Mouse (Mus musculus): ENCODE measurements around the gene Gm10663. TPM values are rescaled to one million over a fixed set of nuclear protein-coding genes. Genes with fewer than 3 reads are reported as not detected.

Gene Gm10663
- polyA plus RNA-seq (2015; fragmentation: Nextera tagmentation; extraction: Ambion mirVana), result not detected in 2 replicates

DNA sequence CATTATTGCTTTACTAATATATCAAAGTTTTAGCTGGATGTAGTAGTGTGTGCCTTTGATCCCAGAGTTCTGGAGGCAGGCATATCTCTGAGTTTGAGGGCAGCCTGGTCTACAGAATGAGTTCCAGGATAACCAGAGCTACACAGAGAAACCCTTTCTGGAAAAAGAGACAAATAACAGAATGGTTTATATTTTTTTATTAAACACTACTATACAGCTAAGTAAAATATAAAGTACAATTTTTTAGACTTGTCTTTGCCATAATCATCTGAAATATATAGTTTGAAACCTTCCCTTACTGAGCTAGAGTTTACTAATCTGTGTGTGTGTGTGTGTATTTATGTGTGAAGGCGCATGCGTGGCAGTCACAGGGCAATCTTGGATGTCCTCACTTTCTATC is at the start of gene Gm10663:
Gene Gm10663, plus strand, starts transcription at position 301 of the 400 bp plus-strand sequence.
- Histone ChIP-seq H3K4me1 (no peaks in the 10 kb centered on the region), H3K27ac (replicated peaks) (no peak within 1 kb of the TSS), H3K36me3 (no peaks in the 10 kb centered on the region), H3K27me3 (no peaks in the 10 kb centered on the region), H3K4me3 (no peak within 1 kb of the TSS), H3K9ac (replicated peaks) (no peak within 1 kb of the TSS), H3K4me2 (replicated peaks) (no peak within 1 kb of the TSS), H3K9me3 (no peaks in the 10 kb centered on the region)
- no peak for ATAC-seq (replicated peaks)
- 91% methylated on average over 2 of the region's 2 CpGs for WGBS

DNA sequence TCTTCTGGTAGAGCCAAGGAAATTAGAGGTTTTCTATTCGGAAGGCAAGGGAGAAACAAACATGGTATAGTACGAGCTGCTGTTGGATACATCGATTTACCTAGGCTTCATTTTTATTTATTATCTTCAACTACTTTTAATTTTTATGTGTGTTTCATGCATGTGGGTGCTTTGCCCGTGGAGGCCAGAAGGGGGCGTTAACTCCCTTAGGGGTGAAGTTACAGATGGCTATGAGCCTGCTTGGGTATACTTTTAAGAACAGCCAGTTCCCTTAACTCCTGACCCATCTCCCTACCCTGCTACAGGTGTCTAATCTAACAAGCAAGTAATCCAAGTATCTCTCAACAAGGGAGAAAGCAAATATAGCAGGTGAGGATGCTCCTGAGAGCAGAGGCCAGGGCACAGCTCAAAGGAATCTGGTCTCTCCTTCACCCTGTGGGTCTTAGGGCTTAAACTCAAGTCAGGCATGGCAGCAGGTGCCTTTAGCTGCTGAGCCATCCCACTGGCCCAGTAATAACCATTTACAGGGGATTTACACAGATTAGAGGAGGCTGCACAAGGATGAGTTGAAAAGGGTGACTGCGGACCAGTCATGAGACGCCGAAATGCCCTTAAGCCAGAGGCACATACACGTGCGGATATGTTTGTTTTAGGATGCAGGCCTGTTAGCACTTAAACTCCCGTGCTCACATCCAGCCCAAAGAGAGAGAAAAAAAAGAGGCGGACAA is 45.7 kb upstream of the Gm10663 start:
- H3K4me1 ChIP-seq, result no peaks in the 10 kb centered on the region
- no peaks in the 10 kb centered on the region for H3K27me3 ChIP-seq
- ATAC-seq (replicated peaks), result no peak
- no peaks in the 10 kb centered on the region for H3K36me3 ChIP-seq
- H3K4me2 ChIP-seq (replicated peaks), result no peak overlapping the region
- H3K27ac ChIP-seq (replicated peaks), result no peak overlapping the region
- no peak overlapping the region for H3K9ac ChIP-seq (replicated peaks)
- H3K4me3 ChIP-seq, result no peak overlapping the region
- WGBS, result 79% methylated on average over 12 of the region's 12 CpGs
- no peaks in the 10 kb centered on the region for H3K9me3 ChIP-seq

DNA sequence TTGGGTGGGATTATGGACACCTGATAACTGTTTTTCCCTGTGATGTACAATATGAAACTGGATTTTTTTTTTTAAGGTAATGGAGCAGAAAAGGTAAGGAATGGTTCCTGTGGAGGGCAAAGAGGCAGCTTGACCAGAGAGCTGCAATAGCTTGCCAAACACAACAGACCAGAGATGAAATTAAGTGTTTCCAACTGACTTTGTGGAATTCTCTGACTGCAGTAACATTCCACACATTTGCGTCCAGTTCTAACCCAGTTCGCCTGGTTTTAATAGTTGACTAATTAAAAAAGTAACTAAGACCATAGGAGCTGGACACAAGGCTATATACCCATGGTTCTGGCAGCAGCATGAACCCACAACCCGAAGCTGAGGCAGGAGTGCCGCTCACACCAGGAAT is 45.1 kb upstream of the Gm10663 start:
- Histone ChIP-seq H3K9me3 (no peaks in the 10 kb centered on the region), H3K4me2 (replicated peaks) (no peak overlapping the region), H3K9ac (replicated peaks) (no peak overlapping the region), H3K27ac (replicated peaks) (no peak overlapping the region), H3K36me3 (no peaks in the 10 kb centered on the region), H3K4me3 (no peak overlapping the region), H3K4me1 (0 out of 2 replicates have a peak, but pooled peaks cover 5% of the 10 kb centered on the region), H3K27me3 (no peaks in the 10 kb centered on the region)
- 85% methylated on average over 4 of the region's 4 CpGs for WGBS
- no peak for ATAC-seq (replicated peaks)

DNA sequence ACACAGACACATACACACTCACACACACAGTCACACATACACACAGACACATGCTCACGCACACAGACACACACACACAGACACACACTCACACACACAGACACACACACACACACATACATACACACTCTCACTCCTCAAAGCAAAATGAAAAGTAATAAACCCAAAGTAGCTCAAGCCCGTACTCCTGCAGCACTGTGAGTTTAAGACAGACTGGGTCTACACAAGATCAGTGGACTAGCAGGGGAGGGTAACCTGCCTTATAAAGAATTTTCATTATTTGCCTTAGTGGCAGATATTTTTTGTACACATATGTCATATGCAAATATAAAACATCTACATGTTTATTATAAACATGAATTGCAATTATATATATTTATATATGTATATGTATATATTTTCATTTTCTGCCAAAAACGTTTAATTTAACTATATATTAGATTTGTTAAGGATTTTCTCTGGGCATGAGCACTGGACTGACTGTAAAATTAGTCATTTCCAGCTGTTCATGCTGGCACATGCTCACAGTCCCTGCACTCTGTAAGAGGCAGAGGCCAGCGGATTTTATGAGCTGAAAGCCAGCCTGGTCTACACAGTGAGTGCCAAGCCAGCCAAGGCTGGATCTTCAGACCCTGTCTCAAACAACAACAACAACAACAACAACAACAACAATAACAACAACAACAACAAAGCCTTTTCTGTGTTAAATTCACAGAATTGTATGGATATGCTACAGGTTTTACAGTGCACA is 43.9 kb upstream of the Gm10663 start:
- 83% methylated on average over 4 of the region's 4 CpGs for WGBS
- H3K4me3 ChIP-seq, result no peak overlapping the region
- H3K4me1 ChIP-seq, result peaks cover 9% of the 10 kb centered on the region; the same call in 1 of the 2 replicates
- no peaks in the 10 kb centered on the region for H3K27me3 ChIP-seq
- H3K4me2 ChIP-seq (replicated peaks), result no peak overlapping the region
- no peaks in the 10 kb centered on the region for H3K36me3 ChIP-seq
- no peak overlapping the region for H3K27ac ChIP-seq (replicated peaks)
- H3K9ac ChIP-seq (replicated peaks), result no peak overlapping the region
- H3K9me3 ChIP-seq, result no peaks in the 10 kb centered on the region
- no peak for ATAC-seq (replicated peaks)

DNA sequence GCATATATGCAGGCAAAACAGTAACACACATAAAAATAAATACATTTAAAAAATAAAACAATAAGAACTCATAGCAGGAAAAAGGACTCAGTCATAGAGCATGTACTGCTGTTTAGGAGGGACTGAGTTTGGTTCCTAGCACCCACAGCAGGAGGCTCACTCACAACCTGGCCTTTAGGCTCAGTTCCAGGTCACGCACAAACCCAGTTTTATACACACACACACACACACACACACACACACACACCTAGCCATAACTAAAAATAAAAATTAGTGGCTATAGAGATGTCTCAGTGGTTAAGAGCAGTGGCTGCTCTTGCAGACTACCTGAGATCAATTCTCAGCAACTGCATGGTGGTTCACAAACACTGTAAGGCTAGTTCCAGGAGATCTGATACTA is 42.7 kb upstream of the Gm10663 start:
- no peak for ATAC-seq (replicated peaks)
- H3K9me3 ChIP-seq, result no peaks in the 10 kb centered on the region
- H3K4me1 ChIP-seq, result peaks cover 19% of the 10 kb centered on the region; the same call in 1 of the 2 replicates
- H3K27ac ChIP-seq (replicated peaks), result no peak overlapping the region
- 94% methylated on average over 1 of the region's 1 CpGs for WGBS
- no peaks in the 10 kb centered on the region for H3K27me3 ChIP-seq
- no peaks in the 10 kb centered on the region for H3K36me3 ChIP-seq
- no peak overlapping the region for H3K9ac ChIP-seq (replicated peaks)
- H3K4me2 ChIP-seq (replicated peaks), result no peak overlapping the region
- H3K4me3 ChIP-seq, result no peak overlapping the region

DNA sequence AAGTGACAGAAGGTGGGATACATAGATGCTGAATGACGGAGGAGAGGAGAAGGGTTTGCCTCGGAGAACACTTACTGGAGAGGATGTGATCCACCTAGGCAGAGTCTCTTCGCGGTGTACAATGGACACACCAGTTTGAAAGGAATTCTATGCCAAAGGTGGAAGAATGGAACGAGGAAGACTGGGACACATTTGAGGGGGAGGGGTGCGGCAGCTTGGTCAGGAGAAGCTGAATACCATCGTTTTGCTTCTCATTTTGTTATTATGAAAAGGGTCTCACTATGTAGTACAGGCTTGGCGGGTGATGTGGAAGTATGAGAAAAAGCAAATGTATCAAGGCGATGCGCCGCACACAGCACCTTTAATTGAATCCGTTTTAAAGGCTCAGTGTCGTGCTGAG is 41.8 kb upstream of the Gm10663 start:
- Histone ChIP-seq H3K4me3 (no peak overlapping the region), H3K36me3 (no peaks in the 10 kb centered on the region), H3K9ac (replicated peaks) (no peak overlapping the region), H3K4me1 (peaks cover 21% of the 10 kb centered on the region; the same call in 1 of the 2 replicates), H3K27ac (replicated peaks) (no peak overlapping the region), H3K27me3 (no peaks in the 10 kb centered on the region), H3K9me3 (no peaks in the 10 kb centered on the region), H3K4me2 (replicated peaks) (no peak overlapping the region)
- WGBS, result 77% methylated on average over 13 of the region's 13 CpGs
- no peak for ATAC-seq (replicated peaks)

DNA sequence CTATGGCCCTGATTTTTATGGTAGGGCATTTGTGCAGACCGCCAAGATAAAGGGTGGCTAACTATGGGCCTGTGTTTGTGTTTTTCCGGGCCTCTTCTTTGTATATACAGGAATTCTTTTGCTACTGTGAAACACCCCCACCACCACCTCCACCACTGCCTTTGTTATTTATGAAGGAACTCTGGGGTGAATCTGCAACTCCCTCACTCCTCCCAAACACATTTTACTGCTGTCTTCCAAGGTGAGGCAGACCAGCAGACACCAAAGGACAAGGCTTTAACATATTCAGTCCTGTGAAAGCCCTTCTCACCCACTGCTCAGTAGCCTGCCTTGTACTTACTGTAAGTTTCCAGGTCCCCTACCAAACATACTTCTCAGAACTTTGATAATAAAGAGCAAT is 40.7 kb upstream of the Gm10663 start:
- Histone ChIP-seq H3K4me3 (no peak overlapping the region), H3K9ac (replicated peaks) (no peak overlapping the region), H3K4me1 (peaks cover 21% of the 10 kb centered on the region; the same call in 1 of the 2 replicates), H3K27ac (replicated peaks) (no peak overlapping the region), H3K9me3 (no peaks in the 10 kb centered on the region), H3K4me2 (replicated peaks) (no peak overlapping the region), H3K36me3 (no peaks in the 10 kb centered on the region), H3K27me3 (no peaks in the 10 kb centered on the region)
- 24% methylated on average over 2 of the region's 2 CpGs for WGBS
- ATAC-seq (replicated peaks), result no peak

DNA sequence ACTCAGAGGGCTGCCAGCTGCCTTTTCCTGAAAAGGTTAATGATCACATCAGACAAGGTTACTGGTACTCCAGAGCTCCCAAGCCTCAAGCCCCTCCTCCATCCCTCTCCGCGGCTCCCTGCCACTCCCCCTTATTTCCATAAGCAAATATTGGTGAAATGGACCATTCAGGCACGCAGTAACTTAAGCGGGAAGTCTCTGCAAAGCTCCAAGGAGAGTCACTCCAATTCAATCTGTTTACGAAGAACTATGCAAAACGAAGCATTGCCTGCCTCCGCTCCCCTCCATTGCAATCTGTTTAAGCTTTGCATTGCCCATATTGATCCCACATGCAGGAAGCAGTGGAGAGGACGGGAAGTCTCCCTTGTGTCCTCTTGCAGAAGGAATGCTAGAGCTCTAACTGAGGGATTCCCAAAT is 37.7 kb upstream of the Gm10663 start, which contains the start of gene Apela:
Gene Apela, minus strand, starts transcription at position 220 of the 417 bp plus-strand sequence.
- ATAC-seq (replicated peaks), result peak; percentile 85
- peak within 1 kb of the TSS; percentile 52 for H3K4me2 ChIP-seq (replicated peaks)
- WGBS, result 3% methylated on average over 8 of the region's 8 CpGs
- no peaks in the 10 kb centered on the region for H3K27me3 ChIP-seq
- peak within 1 kb of the TSS; percentile 32 for H3K4me3 ChIP-seq
- no peaks in the 10 kb centered on the region for H3K36me3 ChIP-seq
- H3K4me1 ChIP-seq, result peaks cover 21% of the 10 kb centered on the region; the same call in 1 of the 2 replicates
- no peak within 1 kb of the TSS for H3K27ac ChIP-seq (replicated peaks)
- H3K9ac ChIP-seq (replicated peaks), result peak within 1 kb of the TSS; percentile 34
- H3K9me3 ChIP-seq, result no peaks in the 10 kb centered on the region

DNA sequence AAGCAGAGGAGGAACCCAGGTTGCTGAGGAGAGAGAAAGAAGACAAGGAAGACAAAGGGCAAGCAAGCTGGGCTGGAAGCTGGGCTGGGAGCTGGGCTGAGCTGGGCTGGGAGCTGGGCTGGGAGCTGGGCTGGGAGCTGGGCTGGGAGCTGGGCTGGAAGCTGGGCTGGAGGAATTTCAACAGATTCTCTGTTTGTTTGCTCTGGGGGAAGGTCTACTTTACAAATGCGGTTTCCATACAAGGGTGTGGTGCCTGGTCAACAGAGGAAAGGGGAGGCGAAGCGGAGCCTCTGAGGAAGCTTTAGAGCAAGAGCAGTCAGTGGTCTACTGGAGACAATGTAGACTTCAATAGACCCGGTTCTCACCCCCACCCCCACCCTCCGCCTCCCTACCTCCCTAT is 28.3 kb upstream of the Gm10663 start:
- WGBS, result 43% methylated on average over 5 of the region's 5 CpGs
- no peak overlapping the region for H3K27ac ChIP-seq (replicated peaks)
- no peak overlapping the region for H3K9ac ChIP-seq (replicated peaks)
- no peaks in the 10 kb centered on the region for H3K36me3 ChIP-seq
- H3K27me3 ChIP-seq, result no peaks in the 10 kb centered on the region
- no peak overlapping the region for H3K4me2 ChIP-seq (replicated peaks)
- no peaks in the 10 kb centered on the region for H3K9me3 ChIP-seq
- H3K4me1 ChIP-seq, result no peaks in the 10 kb centered on the region
- no peak overlapping the region for H3K4me3 ChIP-seq
- ATAC-seq (replicated peaks), result no peak

DNA sequence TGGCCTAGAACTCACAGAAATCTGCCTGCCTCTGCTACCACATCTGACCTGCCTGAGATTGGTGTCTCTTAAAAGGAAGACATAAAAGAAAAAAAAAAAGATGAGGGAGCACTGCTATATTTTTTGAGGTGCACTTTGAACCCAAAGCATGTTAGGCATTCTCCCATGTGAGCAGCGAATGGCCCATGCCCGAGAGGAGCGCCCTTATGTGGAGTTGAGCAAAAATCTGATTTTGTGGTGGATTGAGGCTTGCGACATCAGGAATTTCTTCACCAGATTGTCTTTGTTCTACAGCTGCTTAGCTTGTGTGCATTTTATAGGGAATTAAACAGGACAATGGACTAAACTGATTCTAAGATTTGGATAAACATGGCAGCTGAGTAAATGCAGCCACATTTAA is 27.6 kb upstream of the Gm10663 start:
- Histone ChIP-seq H3K4me2 (replicated peaks) (no peak overlapping the region), H3K27me3 (no peaks in the 10 kb centered on the region), H3K27ac (replicated peaks) (no peak overlapping the region), H3K36me3 (no peaks in the 10 kb centered on the region), H3K4me3 (no peak overlapping the region), H3K9ac (replicated peaks) (no peak overlapping the region), H3K9me3 (no peaks in the 10 kb centered on the region), H3K4me1 (no peaks in the 10 kb centered on the region)
- WGBS, result 94% methylated on average over 4 of the region's 4 CpGs
- no peak for ATAC-seq (replicated peaks)

DNA sequence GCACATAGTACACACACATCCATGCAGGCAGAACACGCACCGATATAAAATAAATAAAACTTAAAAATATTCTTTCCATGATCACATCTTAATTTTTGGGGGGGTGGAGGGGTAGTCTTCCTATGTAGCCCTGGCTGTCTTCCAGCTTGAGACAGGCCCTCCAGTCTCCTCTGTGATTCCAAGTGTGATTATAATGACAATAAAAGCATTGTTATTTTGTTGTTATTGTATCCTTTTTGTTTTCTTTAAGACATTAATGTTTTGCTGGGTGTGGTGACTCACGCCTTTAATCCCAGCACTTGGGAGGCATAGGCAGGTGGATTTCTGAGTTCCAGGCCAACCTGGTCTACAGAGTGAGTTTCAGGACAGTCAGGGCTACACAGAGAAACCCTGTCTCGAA is 27.0 kb upstream of the Gm10663 start:
- Histone ChIP-seq H3K36me3 (no peaks in the 10 kb centered on the region), H3K9ac (replicated peaks) (no peak overlapping the region), H3K27ac (replicated peaks) (no peak overlapping the region), H3K4me2 (replicated peaks) (no peak overlapping the region), H3K27me3 (no peaks in the 10 kb centered on the region), H3K4me3 (no peak overlapping the region), H3K9me3 (no peaks in the 10 kb centered on the region), H3K4me1 (no peaks in the 10 kb centered on the region)
- ATAC-seq (replicated peaks), result no peak
- WGBS, result 75% methylated on average over 4 of the region's 4 CpGs

DNA sequence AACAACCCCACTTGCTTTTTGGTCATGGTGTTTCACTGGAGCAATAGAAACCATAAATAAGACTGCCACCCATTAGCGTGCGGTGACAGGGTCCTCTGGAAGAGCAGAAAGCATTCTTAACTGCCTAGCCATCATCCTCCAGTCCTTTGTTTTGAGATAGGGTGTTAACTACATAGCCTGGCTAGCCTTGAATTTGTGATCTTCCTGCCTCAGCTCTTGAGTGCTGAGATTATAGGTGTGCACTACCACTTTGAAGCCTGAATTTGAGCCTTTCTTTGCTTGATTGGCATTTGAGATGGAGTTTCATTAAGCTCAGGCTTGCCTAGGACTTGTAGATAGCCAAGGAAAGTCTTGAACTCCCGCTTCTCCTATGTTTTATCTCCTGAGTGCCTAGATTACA is 21.3 kb upstream of the Gm10663 start:
- Histone ChIP-seq H3K9me3 (no peaks in the 10 kb centered on the region), H3K27me3 (no peaks in the 10 kb centered on the region), H3K36me3 (no peaks in the 10 kb centered on the region), H3K4me2 (replicated peaks) (no peak overlapping the region), H3K27ac (replicated peaks) (no peak overlapping the region), H3K4me3 (no peak overlapping the region), H3K4me1 (no peaks in the 10 kb centered on the region), H3K9ac (replicated peaks) (no peak overlapping the region)
- 93% methylated on average over 3 of the region's 3 CpGs for WGBS
- no peak for ATAC-seq (replicated peaks)
